Comparison of ENCODE assay signal across 8 mouse cellular contexts in the genomic region with DNA sequence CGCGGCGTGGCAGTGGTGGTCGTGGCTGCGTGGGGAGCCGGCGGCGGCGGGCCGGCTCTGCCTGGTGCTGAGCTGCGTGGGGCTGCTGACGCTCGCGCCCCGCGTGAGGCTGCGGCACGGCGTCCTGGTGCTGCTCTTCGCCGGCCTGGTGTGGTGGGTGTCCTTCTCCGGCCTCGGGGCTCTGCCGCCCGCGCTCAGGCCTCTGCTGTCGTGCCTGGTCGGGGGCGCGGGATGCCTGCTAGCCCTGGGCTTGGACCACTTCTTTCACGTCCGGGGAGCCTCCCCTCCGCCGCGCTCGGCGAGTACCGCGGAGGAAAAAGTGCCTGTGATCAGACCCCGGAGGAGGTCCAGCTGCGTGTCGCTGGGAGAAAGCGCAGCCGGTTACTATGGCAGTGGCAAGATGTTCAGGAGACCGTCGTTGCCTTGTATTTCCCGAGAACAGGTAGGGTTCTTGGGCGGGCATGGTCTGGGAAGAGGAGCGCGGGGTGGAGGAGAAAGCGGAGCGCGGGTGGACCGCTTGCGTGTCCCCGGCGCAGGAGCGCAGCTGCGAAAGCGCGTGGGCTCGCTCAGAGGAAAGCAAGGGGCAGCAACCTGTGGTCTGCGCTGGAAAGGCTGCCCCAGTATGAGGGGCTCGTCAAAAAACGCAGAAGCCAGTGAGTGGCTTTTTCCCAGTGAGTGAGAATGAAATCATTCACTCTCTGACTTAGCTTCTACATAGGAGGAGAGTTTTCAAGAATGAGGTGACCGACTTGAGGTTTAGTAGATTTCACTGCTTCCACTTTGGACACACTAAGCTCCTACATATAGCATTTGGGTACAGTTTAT. TPM values are rescaled to one million over a fixed set of nuclear protein-coding genes. Genes with fewer than 3 reads are reported as not detected.
DNase-seq lines count a peak whose midpoint lies in the region; ATAC-seq and TF ChIP-seq lines count a peak whose summit lies in the region.

No protein-coding gene starts in this region.

- H3K9ac ChIP-seq in hindbrain, postnatal 0 days (replicated peaks; ENCODE audit: low read length) = peak overlapping the region; percentile 97

- H3K9me3 ChIP-seq in hindbrain, postnatal 0 days (ENCODE audit: low read length) = no peaks in the 10 kb centered on the region

- no peaks in the 10 kb centered on the region for H3K27me3 ChIP-seq in hindbrain, postnatal 0 days (ENCODE audit: insufficient read depth, low read length)

- 0 out of 2 replicates have a peak, but pooled peaks cover 5% of the 10 kb centered on the region for H3K4me1 ChIP-seq in hindbrain, postnatal 0 days (ENCODE audit: insufficient read depth, low read length)

- WGBS in hindbrain, postnatal 0 days = under 1% methylated on average over 56 of the region's 66 CpGs

- H3K4me3 ChIP-seq in hindbrain, postnatal 0 days (ENCODE audit: low read length) = peak overlapping the region; percentile 95

- peak overlapping the region; percentile 92 for H3K27ac ChIP-seq in hindbrain, postnatal 0 days

- TF ChIP-seq CTCF in hindbrain, postnatal 0 days (IDR thresholded peaks at IDR 0.05; ENCODE audit: low read depth) = no peak

- no peaks in the 10 kb centered on the region for H3K36me3 ChIP-seq in hindbrain, postnatal 0 days (ENCODE audit: insufficient read depth, low read length)

- peak; percentile 54 for DNase-seq in T-cell, adult 2 months (ENCODE audit: low spot score)
- peak; percentile 56 for DNase-seq in cerebellum, adult 9-11 months
- DNase-seq in frontal cortex, postnatal 14 days (ENCODE audit: low spot score in 2 of 2) = peak; percentile 15 to 39
- DNase-seq in hindbrain, postnatal 0 days (ENCODE audit: low spot score) = peak; percentile 57
- DNase-seq in left cerebral cortex, adult 8-10 months (ENCODE audit: low spot score in 2 of 2) = peak; percentile 10 to 44
- peak; percentile 56 to 57 for DNase-seq in right cerebral cortex, postnatal 10 days (ENCODE audit: low spot score in 2 of 2)
- DNase-seq in urinary bladder, postnatal 4 days (ENCODE audit: low spot score in 2 of 2) = peak; percentile 25 to 60

- peak; percentile 67 for ATAC-seq in hindbrain, postnatal 0 days
- ATAC-seq in megakaryocyte, adult 5-6 weeks (ENCODE audit: poor library complexity, severe bottlenecking) = peak; percentile 44

- peak overlapping the region; percentile 58 for H3K4me2 ChIP-seq in hindbrain, postnatal 0 days (ENCODE audit: low read depth, low read length)

RNA-seq across cellular contexts. Expression of a gene that starts 1.2 kb away (rescaled TPM):
- total RNA-seq in hindbrain, postnatal 0 days (2014; rRNA removed) = 12.1 and 18.3 TPM in 2 replicates
- 3.4 and 3.7 TPM in 2 replicates for polyA plus RNA-seq in hindbrain, postnatal 0 days (2015; fragmentation: Nextera tagmentation; extraction: Ambion mirVana)
- total RNA-seq in left cerebral cortex, adult 8-10 months (2022) = 10 to 100 TPM in 3 of 4 experiments, 1 to 10 TPM in 1; 7.3 to 13.3 (median 11.6) TPM
- 10.4 and 11.9 TPM in 2 replicates for total RNA-seq in megakaryocyte, adult 5-6 weeks (2015)
- 14.1 and 25.3 TPM in 2 replicates for total RNA-seq in megakaryocyte, adult 5-6 weeks (2017)

Comparison
In these comparisons a context has a peak if more than half of its experiments do, and no peak if none do; other contexts are left out.
1. Peak in every context shown above with its lines: DNase-seq, ATAC-seq, H3K4me3 ChIP-seq and H3K27ac ChIP-seq.